Mouse (Mus musculus): Measurements from ENCODE around the gene Per1. TPM values are rescaled to one million over a fixed set of nuclear protein-coding genes. Genes with fewer than 3 reads are reported as not detected.

Per1 gene
- polyA plus RNA-seq, 2 experiments: 19.3 to 22.5 TPM

GRCm38 (mm10) chr11:69058729-69059356 is 36.2 kb upstream of the Per1 start:
- Histone ChIP-seq H3K36me3 (ENCODE audit: control insufficient read depth, insufficient read depth, low read length) (peaks cover 2% of the 10 kb centered on the region; the same call in 1 of the 2 replicates), H3K4me2 (replicated peaks; ENCODE audit: low read depth, low read length, severe bottlenecking) (peak overlapping the region; percentile 53), H3K4me1 (ENCODE audit: control insufficient read depth, insufficient read depth, low read length) (peaks cover 18% of the 10 kb centered on the region), H3K27ac (replicated peaks; ENCODE audit: low read depth, low read length) (peak overlapping the region; percentile 40), H3K9ac (ENCODE audit: low read depth, low read length, severe bottlenecking) (peak overlapping the region; percentile 67), H3K4me3 (replicated peaks; ENCODE audit: low read length) (peak overlapping the region; percentile 54), H3K9me3 (ENCODE audit: control insufficient read depth, low read length) (no peaks in the 10 kb centered on the region), H3K27me3 (ENCODE audit: control insufficient read depth, insufficient read depth, low read length) (no peaks in the 10 kb centered on the region)
- no peak for TF ChIP-seq POLR2A (IDR thresholded peaks at IDR 0.05; ENCODE audit: borderline replicate concordance, extremely low read depth, insufficient read depth, insufficient read length)
- ATAC-seq (ENCODE audit: low FRiP score, low read depth) (no peak), DNase-seq (ENCODE audit: low spot score) (no peak)
- WGBS: 3% methylated on average over 19 of the region's 19 CpGs

GRCm38 (mm10) chr11:69059357-69059974 is 35.6 kb upstream of the Per1 start, which contains the start of gene Borcs6:
Borcs6 (plus strand) TSS chr11:69059717.
- peak; percentile 97 for DNase-seq (ENCODE audit: low spot score)
- Histone ChIP-seq H3K4me3 (replicated peaks; ENCODE audit: low read length) (peak within 1 kb of the TSS; percentile 54), H3K27me3 (ENCODE audit: control insufficient read depth, insufficient read depth, low read length) (no peaks in the 10 kb centered on the region), H3K9me3 (ENCODE audit: control insufficient read depth, low read length) (no peaks in the 10 kb centered on the region), H3K9ac (ENCODE audit: low read depth, low read length, severe bottlenecking) (peak within 1 kb of the TSS; percentile 67), H3K4me1 (ENCODE audit: control insufficient read depth, insufficient read depth, low read length) (peaks cover 18% of the 10 kb centered on the region), H3K4me2 (replicated peaks; ENCODE audit: low read depth, low read length, severe bottlenecking) (peak within 1 kb of the TSS; percentile 87), H3K36me3 (ENCODE audit: control insufficient read depth, insufficient read depth, low read length) (no peaks in the 10 kb centered on the region), H3K27ac (replicated peaks; ENCODE audit: low read depth, low read length) (peak within 1 kb of the TSS; percentile 40)
- under 1% methylated on average over 58 of the region's 64 CpGs for WGBS
- ATAC-seq (ENCODE audit: low FRiP score, low read depth): peak; percentile 89
- peak; percentile 60; the same call in 1 of the 2 replicates for TF ChIP-seq POLR2A (IDR thresholded peaks at IDR 0.05; ENCODE audit: borderline replicate concordance, extremely low read depth, insufficient read depth, insufficient read length)

- peaks cover 18% of the 10 kb centered on the region for H3K4me1 ChIP-seq (ENCODE audit: control insufficient read depth, insufficient read depth, low read length)
- 0% methylated on average over 15 of the region's 49 CpGs for WGBS
- TF ChIP-seq POLR2A (IDR thresholded peaks at IDR 0.05; ENCODE audit: borderline replicate concordance, extremely low read depth, insufficient read depth, insufficient read length): no peak
- H3K27ac ChIP-seq (replicated peaks; ENCODE audit: low read depth, low read length): peak overlapping the region; percentile 34
- peak overlapping the region; percentile 54 for H3K4me3 ChIP-seq (replicated peaks; ENCODE audit: low read length)
- H3K27me3 ChIP-seq (ENCODE audit: control insufficient read depth, insufficient read depth, low read length): no peaks in the 10 kb centered on the region
- H3K9me3 ChIP-seq (ENCODE audit: control insufficient read depth, low read length): no peaks in the 10 kb centered on the region
- no peak for DNase-seq (ENCODE audit: low spot score)
- peak overlapping the region; percentile 87 for H3K4me2 ChIP-seq (replicated peaks; ENCODE audit: low read depth, low read length, severe bottlenecking)
- no peaks in the 10 kb centered on the region for H3K36me3 ChIP-seq (ENCODE audit: control insufficient read depth, insufficient read depth, low read length)
- peak overlapping the region; percentile 64 for H3K9ac ChIP-seq (ENCODE audit: low read depth, low read length, severe bottlenecking)
- ATAC-seq (ENCODE audit: low FRiP score, low read depth): no peak
Measured at GRCm38 (mm10) chr11:69059975-69060411, 35.0 kb upstream of the Per1 start.

- H3K36me3 ChIP-seq (ENCODE audit: control insufficient read depth, insufficient read depth, low read length): no peaks in the 10 kb centered on the region
- DNase-seq (ENCODE audit: low spot score): no peak
- H3K4me3 ChIP-seq (replicated peaks; ENCODE audit: low read length): peak overlapping the region; percentile 54
- TF ChIP-seq POLR2A (IDR thresholded peaks at IDR 0.05; ENCODE audit: borderline replicate concordance, extremely low read depth, insufficient read depth, insufficient read length): no peak
- 3% methylated on average over 33 of the region's 40 CpGs for WGBS
- H3K27me3 ChIP-seq (ENCODE audit: control insufficient read depth, insufficient read depth, low read length): no peaks in the 10 kb centered on the region
- H3K4me1 ChIP-seq (ENCODE audit: control insufficient read depth, insufficient read depth, low read length): peaks cover 18% of the 10 kb centered on the region
- ATAC-seq (ENCODE audit: low FRiP score, low read depth): no peak
- peak overlapping the region; percentile 64 for H3K9ac ChIP-seq (ENCODE audit: low read depth, low read length, severe bottlenecking)
- H3K9me3 ChIP-seq (ENCODE audit: control insufficient read depth, low read length): no peaks in the 10 kb centered on the region
- H3K4me2 ChIP-seq (replicated peaks; ENCODE audit: low read depth, low read length, severe bottlenecking): peak overlapping the region; percentile 87
- H3K27ac ChIP-seq (replicated peaks; ENCODE audit: low read depth, low read length): peak overlapping the region; percentile 34
Measured at GRCm38 (mm10) chr11:69060448-69061254, 34.4 kb upstream of the Per1 start.

All from limb, embryonic 14.5 days (tissue).